Mouse (Mus musculus) layer of hippocampus, adult 2 months (tissue): ENCODE measurements at regions not wholly inside any gene's neighbourhood (a gene's known extent, or its start where the extent isn't known, plus 50 kb on each side); places are given as distances from the start of the nearest gene placed in this dataset.

ENCODE experiments used
- DNase-seq, 2 experiments: peaks; one replicate each; pipeline ENCODE4 v3.0.0; 2022; ENCODE audit warnings: low spot score in 2 of 2
- H3K27ac ChIP-seq: fragments of 200-600 bp; 2 replicates; pipeline ENCODE4 v1.8.1; 2022
- H3K4me3 ChIP-seq: fragments of 200-600 bp; 2 replicates; pipeline ENCODE4 v1.8.1; 2022; ENCODE audit warnings: mild to moderate bottlenecking
- CTCF ChIP-seq: fragments of 200-600 bp; conservative IDR thresholded peaks from 2 replicates; pipeline ENCODE4 v1.8.1; 2022; ENCODE audit warnings: antibody characterized with exemption, mild to moderate bottlenecking, moderate library complexity

DNA sequence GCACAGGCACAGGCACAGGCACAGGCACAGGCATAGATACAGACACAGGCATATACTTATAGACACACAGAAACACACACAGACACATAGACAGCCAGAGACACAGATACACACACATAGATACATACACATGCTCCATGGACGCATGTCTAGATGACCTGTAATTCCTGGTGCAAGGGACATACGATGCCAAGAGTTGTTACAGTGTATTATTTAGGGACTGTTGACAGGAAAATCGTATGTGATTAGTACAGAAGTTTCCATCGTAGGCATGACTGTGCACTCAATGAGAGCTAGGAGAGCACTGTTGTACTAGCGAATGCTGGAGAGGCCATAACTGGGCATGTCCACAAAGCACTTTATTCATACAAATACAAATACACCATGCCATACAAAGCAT, 118.2 kb downstream of the Ppp4r2 start:
- Histone ChIP-seq H3K4me3 (no peak overlapping the region), H3K27ac (no peak overlapping the region)
- no peak for DNase-seq
- no peak for TF ChIP-seq CTCF

- no peak for TF ChIP-seq CTCF
- no peak overlapping the region for H3K4me3 ChIP-seq
- no peak for DNase-seq
- H3K27ac ChIP-seq: peak overlapping the region; percentile 57; the same call in 1 of the 2 replicates
Measured at GRCm38 (mm10) chr6:100952470-100952869, 119.0 kb downstream of the Ppp4r2 start.

DNA sequence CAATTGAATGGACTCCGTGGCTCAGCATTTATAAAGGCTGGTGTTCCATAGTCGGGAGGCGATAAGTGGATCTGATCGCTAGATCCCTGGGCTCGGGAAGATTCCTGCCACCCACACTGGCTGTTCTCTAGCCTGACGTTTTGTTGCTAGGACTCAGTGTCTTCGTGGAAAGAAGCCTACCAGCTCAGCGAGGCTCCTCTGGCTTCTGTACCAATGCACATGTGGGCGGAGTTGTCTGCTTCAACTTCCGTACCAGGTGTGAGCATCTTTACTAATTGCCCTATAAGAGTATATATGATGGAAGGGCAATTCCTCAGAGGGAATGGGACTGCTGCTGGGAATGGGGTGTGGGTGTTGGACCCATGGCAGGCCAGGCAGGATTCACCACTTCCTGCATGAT, 121.1 kb downstream of the Ppp4r2 start:
- Histone ChIP-seq H3K27ac (no peak overlapping the region), H3K4me3 (no peak overlapping the region)
- no peak for DNase-seq
- no peak for TF ChIP-seq CTCF

- Histone ChIP-seq H3K27ac (no peak overlapping the region), H3K4me3 (no peak overlapping the region)
- no peak for TF ChIP-seq CTCF
- no peak for DNase-seq
Measured at GRCm38 (mm10) chr6:100966481-100966880, 133.1 kb downstream of the Ppp4r2 start.

DNA sequence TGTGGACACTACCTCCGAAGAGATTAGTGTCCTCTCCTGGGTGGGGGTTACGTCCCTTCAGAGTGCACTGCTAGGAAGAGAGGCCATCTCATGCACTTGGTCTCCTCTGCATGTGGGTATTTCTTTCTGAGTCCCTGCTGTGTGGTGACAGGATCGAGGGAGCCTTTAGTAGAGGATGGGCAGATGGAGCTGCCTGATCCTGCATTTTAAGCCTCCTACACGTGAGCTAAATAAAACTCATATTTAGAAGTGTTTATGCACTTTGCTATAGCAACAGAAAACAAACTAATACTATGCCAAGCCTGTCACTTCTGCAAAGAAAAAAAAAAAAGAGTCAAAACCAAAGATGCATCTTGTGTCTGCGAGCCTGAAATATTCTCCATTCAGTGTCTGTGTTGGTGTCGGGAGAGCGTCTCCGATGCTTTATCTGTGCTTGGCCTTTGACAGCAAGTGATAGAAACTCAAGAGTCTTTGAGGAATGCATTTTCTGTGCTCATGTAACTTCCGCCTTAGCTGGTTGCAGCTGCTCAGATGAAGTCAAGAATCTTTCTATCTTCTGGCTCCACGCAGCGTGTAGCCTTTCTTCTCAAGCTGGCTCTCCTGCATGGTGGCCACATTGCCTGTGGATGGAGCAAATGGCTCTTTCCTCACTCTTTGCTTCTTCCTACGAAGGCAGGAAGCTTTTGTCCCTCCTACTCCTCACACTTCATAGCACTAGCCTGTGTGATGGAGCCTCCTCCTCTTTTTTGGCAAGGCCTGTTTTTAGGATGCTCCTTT, 134.8 kb downstream of the Ppp4r2 start:
- DNase-seq: peak; percentile 53 to 63
- TF ChIP-seq CTCF: no peak

DNA sequence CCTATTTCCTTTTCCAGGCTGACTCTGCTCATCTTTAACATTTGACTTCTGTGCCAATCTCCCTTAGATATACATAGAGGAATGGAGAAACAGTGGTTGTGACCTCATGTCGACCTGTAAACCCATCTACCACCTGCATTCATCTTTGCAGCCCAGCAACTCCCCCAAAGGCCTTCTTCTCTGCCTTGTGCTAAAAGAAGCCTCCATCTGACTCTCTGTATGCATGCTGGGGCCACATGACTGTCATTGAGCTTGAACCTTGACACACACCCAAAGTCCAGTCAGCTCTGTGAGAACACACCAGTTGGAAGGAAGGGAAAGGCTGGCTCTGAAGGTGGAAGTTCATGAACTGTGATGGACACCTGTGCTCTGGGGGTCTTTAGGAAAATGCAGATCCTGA, 135.5 kb downstream of the Ppp4r2 start:
- TF ChIP-seq CTCF: no peak
- H3K4me3 ChIP-seq: no peak overlapping the region
- peak overlapping the region; percentile 85 for H3K27ac ChIP-seq
- DNase-seq: no peak

More for the DNA sequence above, 134.8 kb downstream of the Ppp4r2 start:
- Histone ChIP-seq H3K4me3 (no peak overlapping the region), H3K27ac (peak overlapping the region; percentile 85)

DNA sequence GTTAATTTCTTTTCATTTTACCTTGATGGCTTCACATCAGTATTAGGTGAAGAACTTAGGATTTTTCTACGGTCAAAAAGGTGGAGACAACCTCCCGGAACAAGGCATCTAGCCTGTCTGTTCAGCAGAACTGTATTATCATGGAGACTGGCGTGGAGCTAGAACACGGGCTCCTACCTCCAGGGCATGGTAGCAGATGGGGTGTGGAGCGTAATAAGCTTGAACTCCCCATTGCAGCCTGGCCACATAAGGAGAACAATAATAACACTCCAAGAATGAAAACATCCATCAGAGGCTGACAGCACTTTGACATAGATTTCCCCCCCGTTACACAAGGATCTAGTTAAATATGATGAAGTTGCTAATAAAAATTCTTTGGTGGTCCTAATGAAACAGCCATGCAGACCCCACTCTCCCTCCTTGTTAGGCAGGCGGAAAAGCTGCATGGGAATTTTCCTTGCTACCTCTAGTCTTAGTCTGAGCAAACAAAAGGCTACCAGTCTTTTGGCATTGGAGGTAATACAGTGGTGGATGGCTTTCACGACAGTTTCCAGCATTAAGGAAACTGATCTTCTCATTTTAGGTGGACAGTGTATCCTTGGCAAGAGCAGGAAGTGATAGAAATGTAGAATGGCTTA, 137.5 kb downstream of the Ppp4r2 start:
- Histone ChIP-seq H3K27ac (no peak overlapping the region), H3K4me3 (no peak overlapping the region)
- no peak for TF ChIP-seq CTCF
- DNase-seq: no peak

GRCm38 (mm10) chr6:100971462-100971955, 138.1 kb downstream of the Ppp4r2 start:
- Histone ChIP-seq H3K4me3 (no peak overlapping the region), H3K27ac (no peak overlapping the region)
- TF ChIP-seq CTCF: no peak
- no peak for DNase-seq

GRCm38 (mm10) chr6:100973366-100974090, 140.1 kb downstream of the Ppp4r2 start:
- DNase-seq: no peak
- no peak for TF ChIP-seq CTCF
- Histone ChIP-seq H3K27ac (no peak overlapping the region), H3K4me3 (no peak overlapping the region)

- no peak for DNase-seq
- Histone ChIP-seq H3K4me3 (no peak overlapping the region), H3K27ac (no peak overlapping the region)
- no peak for TF ChIP-seq CTCF
Measured at GRCm38 (mm10) chr6:100974716-100975115, 141.3 kb downstream of the Ppp4r2 start.

DNA sequence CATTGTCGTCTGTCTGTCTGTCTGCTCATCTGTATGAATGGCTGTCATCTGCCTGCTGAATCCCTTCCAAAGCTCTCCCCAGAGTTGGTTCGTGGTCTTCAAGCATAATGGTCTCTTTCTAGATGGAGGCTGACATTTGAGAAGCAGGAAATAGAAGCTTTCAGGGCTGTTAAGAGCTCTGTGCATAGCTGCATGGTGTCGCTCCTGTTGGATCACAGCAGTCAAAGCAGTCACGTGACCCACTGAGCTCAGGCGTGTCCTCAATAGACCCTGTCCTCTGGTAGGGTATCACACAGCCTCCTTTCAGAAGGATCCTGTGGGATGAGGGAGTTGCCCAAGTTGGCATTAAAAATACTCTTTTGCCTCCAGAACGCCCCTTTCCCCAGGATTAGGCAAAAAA, 142.4 kb downstream of the Ppp4r2 start:
- no peak for TF ChIP-seq CTCF
- Histone ChIP-seq H3K27ac (no peak overlapping the region), H3K4me3 (no peak overlapping the region)
- no peak for DNase-seq

DNA sequence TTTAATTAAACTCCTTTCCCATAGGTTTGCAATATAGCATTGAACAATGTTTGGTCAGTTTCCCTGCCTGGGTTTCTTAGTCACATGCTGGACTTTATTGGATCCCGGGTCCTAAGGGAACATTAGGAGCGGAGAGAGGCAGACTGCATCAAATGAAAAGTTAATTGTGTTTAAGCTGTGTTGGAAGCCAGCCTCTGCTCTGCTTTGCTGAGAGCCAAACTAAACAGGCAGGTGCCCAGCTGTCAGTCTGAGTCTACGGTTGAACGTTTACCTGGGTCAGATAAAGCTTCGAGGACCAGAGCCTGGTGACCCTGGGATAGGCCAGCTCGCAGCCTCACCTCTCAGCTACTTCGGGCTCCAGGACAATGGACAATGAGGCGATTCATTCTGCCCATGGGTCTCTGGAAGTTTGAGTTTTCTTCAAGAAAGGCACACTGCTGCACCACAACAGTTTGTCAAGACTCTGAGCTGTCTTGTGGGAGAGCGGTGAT, 143.8 kb downstream of the Ppp4r2 start:
- TF ChIP-seq CTCF: no peak
- Histone ChIP-seq H3K4me3 (no peak overlapping the region), H3K27ac (no peak overlapping the region)
- no peak for DNase-seq

DNA sequence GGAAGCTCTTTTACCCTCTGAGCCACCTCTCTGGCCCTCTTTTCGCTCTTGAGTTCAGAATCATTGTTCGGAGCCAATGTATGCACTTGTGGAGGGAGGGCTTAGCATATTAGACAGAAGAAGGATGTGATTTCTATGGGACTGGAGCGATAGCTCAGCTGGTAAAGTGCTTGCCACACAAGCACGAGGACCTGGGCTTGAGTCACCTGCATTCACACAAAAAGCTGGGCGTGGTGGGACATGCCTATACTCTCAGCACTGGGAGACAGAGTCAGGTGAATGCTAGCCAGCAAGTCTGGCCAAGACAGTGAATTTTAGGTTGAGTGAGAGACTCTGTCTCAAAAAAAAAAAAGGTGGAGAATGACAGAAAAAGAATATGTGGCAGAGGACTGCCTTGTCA, 144.7 kb downstream of the Ppp4r2 start:
- no peak for TF ChIP-seq CTCF
- Histone ChIP-seq H3K4me3 (no peak overlapping the region), H3K27ac (no peak overlapping the region)
- DNase-seq: no peak
